Mouse (Mus musculus) thymus, postnatal 25 days (tissue): ENCODE results near the gene Gtpbp10.

ENCODE experiments used
- DNase-seq: peaks from one replicate; pipeline ENCODE4 v3.0.0; 2022

Gtpbp10 gene

GRCm38 (mm10) chr5:5495042-5495441, 64.3 kb downstream of the Gtpbp10 start:
- no peak for DNase-seq

- DNase-seq, result no peak
Measured at GRCm38 (mm10) chr5:5494269-5495005, 64.9 kb downstream of the Gtpbp10 start.

GRCm38 (mm10) chr5:5492163-5492562, 67.2 kb downstream of the Gtpbp10 start:
- no peak for DNase-seq
